Mouse (Mus musculus) embryonic facial prominence, embryonic 14.5 days (tissue): ENCODE data around the gene Hdgfl2. TPM values are rescaled to one million over a fixed set of nuclear protein-coding genes. Genes with fewer than 3 reads are reported as not detected.
A peak's percentile ranks its signal among the peaks of the same experiment; 100 is the strongest.

Experiments
- ATAC-seq: fragments of 200-750 bp; cut with Nextera tagmentation; 2 replicates; pipeline ENCODE4 v1.8.0; 2017; ENCODE audit warnings: low read depth, moderate number of reproducible peaks, moderate TSS enrichment
- DNase-seq: peaks from one replicate; pipeline ENCODE4 v3.0.0-alpha.2; 2015; ENCODE audit warnings: low spot score
- H3K27ac ChIP-seq: fragments of 300-500 bp; sonication (generic); replicated peaks from 2 replicates; pipeline ENCODE4 v1.5.1; 2014; ENCODE audit warnings: low read depth, mild to moderate bottlenecking, low read length, moderate library complexity
- H3K27me3 ChIP-seq: fragments of 300-500 bp; sonication (generic); replicated peaks from 2 replicates; pipeline ENCODE4 v1.6.1; 2014; ENCODE audit warnings: low read length; ENCODE audit not compliant: control insufficient read depth, insufficient read depth
- H3K36me3 ChIP-seq: fragments of 300-500 bp; sonication (generic); 2 replicates; pipeline ENCODE4 v1.6.1; 2014; ENCODE audit warnings: low read length, mixed read lengths; ENCODE audit not compliant: control insufficient read depth, insufficient read depth
- H3K4me1 ChIP-seq: fragments of 300-500 bp; sonication (generic); 2 replicates; pipeline ENCODE4 v1.6.1; 2014; ENCODE audit warnings: antibody characterized with exemption, low read length; ENCODE audit not compliant: control insufficient read depth, insufficient read depth
- H3K4me2 ChIP-seq: fragments of 300-500 bp; sonication (generic); 2 replicates; pipeline ENCODE4 v1.6.1; 2014; ENCODE audit warnings: low read depth, mild to moderate bottlenecking, low read length, moderate library complexity, mixed read lengths
- H3K4me3 ChIP-seq: fragments of 300-500 bp; sonication (generic); 2 replicates; pipeline ENCODE4 v1.5.1; 2014; ENCODE audit warnings: low read depth, mild to moderate bottlenecking, low read length
- H3K9ac ChIP-seq: fragments of 300-500 bp; sonication (generic); 2 replicates; pipeline ENCODE4 v1.6.1; 2014; ENCODE audit warnings: low read depth, mild to moderate bottlenecking, low read length, moderate library complexity, mixed read lengths
- H3K9me3 ChIP-seq: fragments of 300-500 bp; sonication (generic); 2 replicates; pipeline ENCODE4 v1.6.1; 2016; ENCODE audit warnings: low read length; ENCODE audit not compliant: control insufficient read depth
- WGBS: fragments of 180-500 bp; shearing (Covaris S2); extraction: QIAGEN DNeasy Blood & Tissue Kit; methylation state at CpG from one replicate; pipeline ENCODE4 v1.1.7; 2014; 5-methylcytosine and 5-hydroxymethylcytosine counted together
- polyA plus RNA-seq: library from polyadenylated mRNA; unstranded; fragments of >200 nt; fragmentation: Nextera tagmentation; extraction: Ambion mirVana; gene quantifications from 2 replicates; pipeline ENCODE4 v1.2.1, GENCODE M21; 2014

Hdgfl2 gene
- polyA plus RNA-seq, 1 experiment from 2014 or later = 75.6 TPM

DNA sequence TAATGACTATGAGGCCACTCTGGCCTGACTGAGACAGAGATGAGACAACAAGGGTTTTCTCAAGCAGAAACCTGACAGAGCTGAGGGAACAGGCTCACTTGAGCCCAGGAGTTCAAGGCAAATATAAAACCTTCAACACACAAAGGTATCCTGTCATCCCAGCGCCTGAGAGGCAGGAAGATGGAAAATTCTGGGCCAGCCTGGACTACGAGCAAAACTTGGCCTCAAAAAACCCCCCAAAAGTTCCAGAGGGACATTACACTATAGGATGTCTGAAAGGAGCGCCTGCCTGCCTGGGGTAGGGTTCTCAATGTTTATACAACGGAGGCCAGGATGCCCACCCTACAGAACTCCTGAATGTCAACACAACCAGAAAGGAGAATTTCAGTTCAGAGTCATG is 44.2 kb upstream of the Hdgfl2 start:
- WGBS = 63% methylated on average over 4 of the region's 4 CpGs
- Histone ChIP-seq H3K4me2 (peak overlapping the region; percentile 74), H3K9ac (peak overlapping the region; percentile 98), H3K27me3 (no peaks in the 10 kb centered on the region), H3K4me3 (peak overlapping the region; percentile 89), H3K4me1 (peaks cover 18% of the 10 kb centered on the region), H3K9me3 (no peaks in the 10 kb centered on the region), H3K36me3 (peaks cover 34% of the 10 kb centered on the region), H3K27ac (no peak overlapping the region; the same call in 1 of the 2 replicates)
- DNase-seq (no peak), ATAC-seq (no peak)

DNA sequence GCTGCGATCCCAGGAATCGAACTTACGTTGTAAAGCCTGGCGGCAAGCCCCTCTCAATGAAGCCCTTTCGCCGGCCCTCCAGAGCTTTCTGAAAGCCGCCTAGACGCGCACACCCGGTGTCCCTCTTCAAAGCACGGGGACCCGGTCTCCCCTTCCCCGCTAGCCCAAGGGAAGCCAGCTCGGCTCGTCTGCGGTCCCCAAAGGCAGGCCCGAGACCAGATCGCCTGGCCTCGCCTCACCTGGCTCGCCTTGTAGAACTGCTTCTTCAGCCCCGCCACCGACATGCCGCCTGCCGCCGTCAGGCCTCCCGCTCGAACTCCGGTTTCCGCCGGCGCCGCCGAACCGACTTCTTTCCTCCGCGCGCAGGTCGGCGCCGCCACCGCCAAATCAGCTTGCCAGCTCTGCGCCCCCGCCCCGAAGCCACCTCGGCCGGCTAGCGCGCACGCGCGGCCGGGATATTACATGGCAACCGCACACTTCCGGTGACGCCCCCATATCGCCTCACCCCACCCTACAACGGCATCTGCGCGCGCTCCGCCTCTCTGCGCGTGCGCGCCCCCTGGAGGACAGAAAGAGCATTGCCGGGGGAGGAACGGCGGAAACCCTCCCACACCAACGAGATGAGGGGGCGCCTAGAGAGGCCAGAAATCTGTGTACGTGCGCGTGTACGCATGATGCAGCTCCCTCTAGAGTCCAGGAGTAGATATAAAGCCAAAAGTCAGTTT is 43.1 kb upstream of the Hdgfl2 start, which contains the start of gene Sh3gl1:
Sh3gl1 (minus strand) TSS at position 460 of the 725 bp plus-strand sequence.
- peaks cover 18% of the 10 kb centered on the region for H3K4me1 ChIP-seq
- no peaks in the 10 kb centered on the region for H3K9me3 ChIP-seq
- WGBS = under 1% methylated on average over 61 of the region's 74 CpGs
- H3K27ac ChIP-seq = peak within 1 kb of the TSS; percentile 90
- DNase-seq (peak; percentile 98), ATAC-seq (peak; percentile 91)
- peak within 1 kb of the TSS; percentile 89 for H3K4me3 ChIP-seq
- H3K27me3 ChIP-seq = no peaks in the 10 kb centered on the region
- H3K4me2 ChIP-seq = peak within 1 kb of the TSS; percentile 74
- H3K9ac ChIP-seq = peak within 1 kb of the TSS; percentile 98
- H3K36me3 ChIP-seq = peaks cover 23% of the 10 kb centered on the region

DNA sequence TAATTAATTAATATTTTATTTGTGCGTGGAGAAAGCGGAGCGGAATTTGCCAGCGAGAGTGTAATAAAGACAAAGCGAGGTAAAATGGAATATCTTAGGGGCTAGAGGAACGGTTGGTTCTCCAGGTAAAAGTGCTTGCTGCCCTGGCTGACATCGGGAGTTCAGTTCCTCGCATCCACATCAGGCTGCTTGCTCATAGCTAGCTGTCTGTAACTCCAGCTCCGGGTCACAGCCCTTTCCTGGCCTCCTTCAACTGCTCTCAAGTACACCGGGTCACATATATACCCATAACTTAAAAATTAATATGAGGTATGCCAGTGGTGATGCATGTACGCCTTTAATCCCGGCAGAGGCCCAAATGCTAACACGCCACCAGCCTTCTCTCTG is 42.5 kb upstream of the Hdgfl2 start:
- no peak for DNase-seq
- H3K4me2 ChIP-seq = peak overlapping the region; percentile 48
- peak overlapping the region; percentile 60 for H3K9ac ChIP-seq
- peak overlapping the region; percentile 32 for H3K4me3 ChIP-seq
- no peaks in the 10 kb centered on the region for H3K27me3 ChIP-seq
- H3K36me3 ChIP-seq = peaks cover 22% of the 10 kb centered on the region
- 35% methylated on average over 13 of the region's 13 CpGs for WGBS
- peaks cover 18% of the 10 kb centered on the region for H3K4me1 ChIP-seq
- no peak overlapping the region for H3K27ac ChIP-seq
- ATAC-seq = no peak; the same call in 1 of the 2 replicates
- H3K9me3 ChIP-seq = no peaks in the 10 kb centered on the region

DNA sequence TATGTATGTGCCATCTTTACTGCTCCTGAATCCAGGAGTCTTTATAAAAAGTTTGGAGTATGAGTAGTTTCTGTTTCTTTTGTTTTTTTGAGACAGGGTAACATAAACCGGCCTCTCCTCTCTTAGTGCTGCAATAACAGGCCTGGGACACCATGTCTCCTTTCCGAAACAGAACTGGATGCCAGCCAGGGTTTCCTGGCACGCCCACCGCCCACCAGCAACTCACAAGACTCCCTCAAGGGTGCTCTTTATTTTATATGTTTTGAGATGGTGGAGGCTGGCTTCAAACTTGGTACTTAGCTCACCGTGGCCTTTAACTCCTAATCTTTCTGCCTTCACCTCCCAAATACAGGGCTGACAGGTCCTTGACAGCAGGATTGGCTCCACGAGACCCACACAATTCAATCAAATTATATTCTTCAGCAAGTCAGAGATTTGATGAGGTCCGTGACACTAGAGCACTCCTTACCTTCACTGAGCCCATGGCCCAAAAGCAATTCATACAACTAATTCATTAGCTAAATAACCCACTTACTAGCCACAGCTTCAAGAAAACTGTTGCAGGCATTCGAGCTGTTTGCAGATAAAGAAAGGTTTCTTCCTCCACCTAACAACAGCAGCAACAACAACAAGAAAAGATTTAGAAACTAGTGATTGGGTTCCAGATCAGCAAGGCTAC is 40.7 kb upstream of the Hdgfl2 start:
- Histone ChIP-seq H3K27me3 (no peaks in the 10 kb centered on the region), H3K9ac (no peak overlapping the region), H3K9me3 (no peaks in the 10 kb centered on the region), H3K27ac (no peak overlapping the region), H3K4me1 (peaks cover 16% of the 10 kb centered on the region), H3K4me3 (no peak overlapping the region), H3K36me3 (peaks cover 15% of the 10 kb centered on the region), H3K4me2 (no peak overlapping the region)
- whole genome bisulfite sequencing = 81% methylated on average over 8 of the region's 8 CpGs
- ATAC-seq (no peak), DNase-seq (no peak)

DNA sequence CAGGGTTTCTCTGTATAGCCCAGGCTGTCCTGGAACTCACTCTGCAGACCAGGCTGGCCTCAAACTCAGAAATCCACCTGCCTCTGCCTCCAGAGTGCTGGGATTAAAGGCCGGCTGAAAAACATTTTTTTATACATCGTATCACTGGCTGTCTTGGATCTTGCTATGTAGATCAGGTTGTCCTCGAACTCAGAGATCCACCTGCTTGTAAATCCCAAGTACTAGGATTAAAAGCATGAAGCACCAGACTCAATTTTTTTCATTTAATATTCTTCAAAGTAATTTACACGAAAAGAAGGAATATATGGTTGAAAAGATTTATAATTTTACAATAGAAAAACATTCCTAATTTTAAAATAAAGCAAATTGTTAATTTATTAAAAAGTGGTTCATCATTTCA is 40.1 kb upstream of the Hdgfl2 start:
- H3K4me3 ChIP-seq = peak overlapping the region; percentile 80; the same call in 1 of the 2 replicates
- H3K4me2 ChIP-seq = peak overlapping the region; percentile 72
- no peak for ATAC-seq

DNA sequence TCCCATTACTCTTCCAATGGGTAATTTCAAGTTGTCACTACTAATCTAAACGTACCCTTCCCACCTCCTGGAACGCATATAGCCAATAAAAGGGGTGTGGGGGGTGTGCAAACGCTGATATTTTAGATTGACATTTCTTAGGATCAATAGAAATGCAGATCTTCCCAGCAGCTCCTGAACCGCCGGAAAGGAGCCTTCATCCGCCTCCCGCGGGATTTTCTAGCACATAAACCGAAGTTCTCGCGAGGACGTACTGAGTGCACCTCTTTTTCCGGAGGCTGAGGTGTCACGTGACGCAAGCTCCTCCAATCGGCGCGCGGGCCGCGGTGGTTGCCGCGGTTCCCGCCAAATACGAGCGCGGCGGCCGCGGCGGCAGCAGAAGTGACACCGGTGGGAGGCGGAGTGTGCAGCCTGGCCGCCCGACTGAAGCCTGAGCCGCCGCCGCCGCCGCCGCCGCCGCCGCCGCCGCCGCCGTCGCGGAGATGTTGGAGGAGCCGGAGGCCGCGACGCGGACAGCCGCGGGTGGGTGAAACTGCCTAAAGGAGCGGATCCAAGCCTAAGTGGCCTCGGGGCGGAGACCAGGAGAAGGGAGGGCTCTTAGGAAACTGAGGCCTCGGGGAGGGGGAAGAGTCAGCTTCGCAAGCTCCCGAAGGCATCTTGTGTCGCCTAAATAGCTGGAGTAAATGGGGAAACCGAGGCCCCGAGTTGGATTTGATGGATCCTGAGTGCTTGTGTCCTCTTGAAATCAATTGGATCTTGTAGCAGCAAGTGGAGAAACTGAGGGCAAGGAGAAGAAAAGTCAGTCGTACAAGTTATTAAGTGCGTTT is 39.2 kb upstream of the Hdgfl2 start, which contains the start of gene Chaf1a:
Chaf1a (plus strand) TSS at position 410 of the 827 bp plus-strand sequence.
- Histone ChIP-seq H3K4me1 (peaks cover under 1% of the 10 kb centered on the region), H3K9me3 (no peaks in the 10 kb centered on the region), H3K9ac (peak within 1 kb of the TSS; percentile 91), H3K4me2 (peak within 1 kb of the TSS; percentile 72), H3K36me3 (peaks cover 18% of the 10 kb centered on the region), H3K4me3 (peak within 1 kb of the TSS; percentile 80), H3K27me3 (no peaks in the 10 kb centered on the region), H3K27ac (peak within 1 kb of the TSS; percentile 78)
- under 1% methylated on average over 59 of the region's 68 CpGs for WGBS
- ATAC-seq (peak; percentile 90), DNase-seq (peak; percentile 100)

More for the DNA sequence above, 40.1 kb upstream of the Hdgfl2 start:
- no peak overlapping the region; the same call in 1 of the 2 replicates for H3K9ac ChIP-seq
- no peak overlapping the region for H3K27ac ChIP-seq
- DNase-seq = no peak
- H3K36me3 ChIP-seq = peaks cover 15% of the 10 kb centered on the region
- H3K9me3 ChIP-seq = no peaks in the 10 kb centered on the region
- WGBS = 73% methylated on average over 4 of the region's 4 CpGs
- H3K27me3 ChIP-seq = no peaks in the 10 kb centered on the region
- peaks cover 10% of the 10 kb centered on the region for H3K4me1 ChIP-seq

DNA sequence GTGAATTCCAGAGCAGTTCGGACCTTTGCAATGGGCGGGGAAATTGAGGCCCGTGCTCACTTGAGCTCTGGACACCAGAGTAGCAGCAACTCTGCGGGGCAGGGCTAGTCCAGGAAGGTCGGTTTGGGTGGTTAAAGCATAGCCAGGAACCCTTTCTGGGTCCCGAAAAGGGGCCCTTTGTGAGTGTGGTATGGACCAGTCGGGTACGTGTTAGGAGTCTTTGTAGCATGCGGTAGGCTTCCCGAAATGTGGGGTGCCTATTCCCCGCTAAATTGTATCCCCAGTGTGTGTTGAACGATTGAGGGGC is 38.6 kb upstream of the Hdgfl2 start:
- no peaks in the 10 kb centered on the region for H3K9me3 ChIP-seq
- no peaks in the 10 kb centered on the region for H3K4me1 ChIP-seq
- ATAC-seq (no peak), DNase-seq (no peak)
- peak overlapping the region; percentile 72 for H3K4me2 ChIP-seq
- H3K27ac ChIP-seq = peak overlapping the region; percentile 78
- WGBS = 3% methylated on average over 12 of the region's 12 CpGs
- H3K4me3 ChIP-seq = peak overlapping the region; percentile 80
- no peaks in the 10 kb centered on the region for H3K27me3 ChIP-seq
- H3K9ac ChIP-seq = peak overlapping the region; percentile 91
- peaks cover 22% of the 10 kb centered on the region for H3K36me3 ChIP-seq

DNA sequence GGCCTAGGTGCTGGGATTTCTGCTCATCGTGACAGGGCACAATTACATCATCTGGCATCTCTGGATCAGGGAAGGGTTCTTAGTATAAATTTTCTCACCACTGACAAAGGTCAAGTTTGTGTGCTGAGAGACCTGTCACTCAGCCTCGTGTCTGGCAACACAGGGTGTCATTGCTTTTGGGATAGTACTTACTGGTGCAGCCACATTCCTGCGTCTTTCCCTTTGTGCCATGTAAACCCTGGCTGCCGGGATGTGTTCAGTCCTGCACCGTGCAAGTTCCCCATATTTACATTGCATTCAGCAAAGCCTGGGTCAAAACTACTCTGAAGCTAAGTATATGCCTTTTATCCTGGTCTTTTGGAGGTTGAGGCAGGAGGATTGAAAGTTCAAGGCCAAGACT is 28.1 kb upstream of the Hdgfl2 start:
- H3K4me2 ChIP-seq = no peak overlapping the region
- DNase-seq (no peak), ATAC-seq (peak; percentile 47; the same call in 1 of the 2 replicates)
- H3K27ac ChIP-seq = no peak overlapping the region
- no peaks in the 10 kb centered on the region for H3K27me3 ChIP-seq
- H3K4me3 ChIP-seq = no peak overlapping the region
- no peak overlapping the region for H3K9ac ChIP-seq
- H3K4me1 ChIP-seq = no peaks in the 10 kb centered on the region
- H3K9me3 ChIP-seq = no peaks in the 10 kb centered on the region
- H3K36me3 ChIP-seq = peaks cover 71% of the 10 kb centered on the region
- WGBS = 81% methylated on average over 5 of the region's 5 CpGs
